Mouse (Mus musculus) ES-Bruce4 (cell line): ENCODE measurements at regions not wholly inside any gene's neighbourhood (a gene's known extent, or its start where the extent isn't known, plus 50 kb on each side); places are given as distances from the start of the nearest gene placed in this dataset.

Source experiments
- H3K27ac ChIP-seq: 2 replicates; pipeline ENCODE4 v1.5.1; 2012; ENCODE audit warnings: low read length, inconsistent platforms; ENCODE audit not compliant: insufficient read depth
- H3K27me3 ChIP-seq: 2 replicates; pipeline ENCODE4 v1.6.1; 2012; ENCODE audit warnings: mild to moderate bottlenecking, low read length, inconsistent platforms; ENCODE audit not compliant: control insufficient read depth, poor library complexity, insufficient read depth, severe bottlenecking
- H3K36me3 ChIP-seq: 2 replicates; pipeline ENCODE4 v1.6.1; 2012; ENCODE audit warnings: inconsistent platforms, mild to moderate bottlenecking, low read length, moderate library complexity; ENCODE audit not compliant: control insufficient read depth, poor library complexity, insufficient read depth, severe bottlenecking
- H3K4me1 ChIP-seq: one replicate; pipeline ENCODE4 v1.8.1; 2011; ENCODE audit warnings: low read length; ENCODE audit not compliant: control insufficient read depth, insufficient read depth
- H3K4me3 ChIP-seq: 2 replicates; pipeline ENCODE4 v1.5.1; 2011; ENCODE audit warnings: low read depth, mild to moderate bottlenecking, low read length
- H3K9ac ChIP-seq: 2 replicates; pipeline ENCODE4 v1.6.1; 2012; ENCODE audit warnings: low read depth, mild to moderate bottlenecking, inconsistent platforms; ENCODE audit not compliant: poor library complexity, severe bottlenecking
- H3K9me3 ChIP-seq: replicated peaks from 2 replicates; pipeline ENCODE4 v1.6.1; 2012; ENCODE audit warnings: mild to moderate bottlenecking, low read length, inconsistent platforms; ENCODE audit not compliant: control insufficient read depth, poor library complexity, insufficient read depth, severe bottlenecking
- CTCF ChIP-seq: IDR thresholded peaks from one replicate; pipeline ENCODE4 v1.8.1; 2011; ENCODE audit warnings: low read depth, low read length
- EP300 ChIP-seq: IDR thresholded peaks from 2 replicates; pipeline ENCODE4 v1.6.1; 2011; ENCODE audit warnings: low read depth, low read length; ENCODE audit not compliant: insufficient read depth
- POLR2A ChIP-seq: IDR thresholded peaks from one replicate; pipeline ENCODE4 v1.8.1; 2011; ENCODE audit warnings: low read length; ENCODE audit not compliant: insufficient read depth

DNA sequence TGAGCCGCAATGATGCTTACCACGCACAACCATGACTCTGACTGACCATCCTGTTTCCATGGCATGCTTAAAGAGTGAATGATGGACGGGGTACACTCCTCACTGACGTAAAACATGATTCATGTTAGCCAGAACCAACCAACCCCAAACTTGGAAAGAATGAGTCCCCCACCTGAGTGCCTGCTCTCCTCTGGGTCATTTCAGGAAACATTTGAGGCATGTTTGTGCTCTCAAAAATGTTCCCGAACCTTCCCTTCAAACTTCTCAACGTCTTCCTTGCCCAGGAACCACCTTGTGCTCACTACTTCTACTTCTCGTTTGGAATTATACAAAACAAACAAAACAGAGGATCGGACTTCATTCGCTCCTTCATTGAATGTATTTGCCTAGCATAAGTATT is 95.7 kb downstream of the Tmco5 start:
- TF ChIP-seq POLR2A (no peak), CTCF (no peak), EP300 (no peak)
- H3K27ac ChIP-seq, result peak overlapping the region; percentile 83

GRCm38 (mm10) chr2:116974569-116975060 is 96.1 kb downstream of the Tmco5 start:
- peak overlapping the region; percentile 89 for H3K9ac ChIP-seq
- H3K4me1 ChIP-seq, result peaks cover 8% of the 10 kb centered on the region
- H3K4me3 ChIP-seq, result peak overlapping the region; percentile 64
- H3K36me3 ChIP-seq, result no peaks in the 10 kb centered on the region
- peak overlapping the region; percentile 83 for H3K27ac ChIP-seq
- no peaks in the 10 kb centered on the region for H3K9me3 ChIP-seq
- TF ChIP-seq EP300 (no peak), CTCF (no peak), POLR2A (no peak)
- H3K27me3 ChIP-seq, result no peaks in the 10 kb centered on the region

More for the DNA sequence above, 95.7 kb downstream of the Tmco5 start:
- Histone ChIP-seq H3K9ac (peak overlapping the region; percentile 89; the same call in 1 of the 2 replicates), H3K4me1 (peaks cover 8% of the 10 kb centered on the region), H3K27me3 (no peaks in the 10 kb centered on the region), H3K9me3 (no peaks in the 10 kb centered on the region), H3K36me3 (no peaks in the 10 kb centered on the region), H3K4me3 (no peak overlapping the region)

DNA sequence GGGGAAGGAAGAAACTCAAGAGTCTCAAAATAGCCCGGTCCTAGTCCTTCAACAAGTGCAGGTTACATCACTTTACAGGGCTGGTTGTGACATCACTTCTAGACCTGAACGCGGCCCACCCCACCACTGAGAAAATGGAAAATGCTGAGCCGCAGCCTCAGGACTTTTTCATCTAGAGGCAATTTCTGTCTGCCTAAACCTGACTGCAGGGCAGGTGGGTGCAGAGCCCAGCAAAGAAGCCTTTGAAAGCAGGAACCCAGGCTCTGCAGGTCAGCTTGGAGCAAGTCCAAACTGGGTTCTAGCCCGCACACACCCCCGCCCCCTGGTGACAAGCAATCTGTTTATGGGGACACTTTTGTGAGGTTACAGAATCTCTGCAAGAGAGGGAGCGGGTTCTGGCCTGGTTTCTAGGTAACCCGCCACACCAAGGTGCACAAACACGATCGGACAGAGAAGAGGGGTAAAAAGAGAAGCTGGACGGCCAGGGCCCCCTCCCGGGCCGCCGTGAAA is 96.7 kb downstream of the Tmco5 start:
- no peaks in the 10 kb centered on the region for H3K9me3 ChIP-seq
- H3K4me3 ChIP-seq, result peak overlapping the region; percentile 64
- H3K4me1 ChIP-seq, result peaks cover 8% of the 10 kb centered on the region

GRCm38 (mm10) chr2:116975601-116976431 is 97.3 kb downstream of the Tmco5 start:
- no peaks in the 10 kb centered on the region for H3K27me3 ChIP-seq
- peak overlapping the region; percentile 64 for H3K4me3 ChIP-seq
- peak overlapping the region; percentile 89 for H3K9ac ChIP-seq
- no peaks in the 10 kb centered on the region for H3K9me3 ChIP-seq
- H3K27ac ChIP-seq, result peak overlapping the region; percentile 83
- peaks cover 8% of the 10 kb centered on the region for H3K4me1 ChIP-seq
- TF ChIP-seq EP300 (no peak), CTCF (no peak), POLR2A (no peak)
- no peaks in the 10 kb centered on the region for H3K36me3 ChIP-seq

More for the DNA sequence above, 96.7 kb downstream of the Tmco5 start:
- Histone ChIP-seq H3K27me3 (no peaks in the 10 kb centered on the region), H3K36me3 (no peaks in the 10 kb centered on the region), H3K27ac (peak overlapping the region; percentile 83), H3K9ac (peak overlapping the region; percentile 89)
- no peak for TF ChIP-seq POLR2A
- TF ChIP-seq CTCF, result no peak
- TF ChIP-seq EP300, result no peak

DNA sequence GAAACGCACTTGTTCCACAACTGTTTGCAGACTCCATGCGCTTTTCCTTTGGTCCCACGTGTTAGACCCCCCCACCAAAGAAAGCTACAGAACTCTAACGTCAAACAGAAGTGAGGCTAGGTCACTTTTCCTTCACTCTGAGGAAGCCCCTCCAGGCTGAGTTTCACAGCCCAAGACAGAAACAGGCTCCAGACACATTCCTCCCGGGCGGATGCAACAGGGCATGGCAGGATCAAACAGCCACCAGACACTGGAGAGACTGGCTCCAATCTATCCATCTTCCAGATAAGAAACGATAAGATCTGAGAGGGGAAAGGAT is 97.9 kb downstream of the Tmco5 start:
- no peaks in the 10 kb centered on the region for H3K27me3 ChIP-seq
- H3K27ac ChIP-seq, result peak overlapping the region; percentile 83
- no peaks in the 10 kb centered on the region for H3K9me3 ChIP-seq
- no peaks in the 10 kb centered on the region for H3K36me3 ChIP-seq
- peaks cover 8% of the 10 kb centered on the region for H3K4me1 ChIP-seq
- TF ChIP-seq CTCF (no peak), EP300 (peak; percentile 39; the same call in 1 of the 2 replicates)
- peak overlapping the region; percentile 64 for H3K4me3 ChIP-seq
- peak overlapping the region; percentile 89 for H3K9ac ChIP-seq

GRCm38 (mm10) chr2:116976951-116977503 is 98.5 kb downstream of the Tmco5 start:
- H3K27me3 ChIP-seq, result no peaks in the 10 kb centered on the region
- no peaks in the 10 kb centered on the region for H3K9me3 ChIP-seq
- TF ChIP-seq EP300, result peak; percentile 94
- no peak for TF ChIP-seq POLR2A
- H3K4me1 ChIP-seq, result peaks cover 8% of the 10 kb centered on the region
- H3K9ac ChIP-seq, result peak overlapping the region; percentile 36; the same call in 1 of the 2 replicates
- peak overlapping the region; percentile 83 for H3K27ac ChIP-seq
- H3K36me3 ChIP-seq, result no peaks in the 10 kb centered on the region
- no peak overlapping the region for H3K4me3 ChIP-seq
